Mouse (Mus musculus) cerebellum, adult 18-20 months (tissue): ENCODE measurements around the gene Thbd.

Experiments used
- DNase-seq, 2 experiments: peaks; one replicate each; pipeline ENCODE4 v3.0.0; 2021

The Thbd gene

GRCm38 (mm10) chr2:148421112-148421511 is 13.1 kb upstream of the Thbd start:
- DNase-seq = no peak

GRCm38 (mm10) chr2:148419776-148420175 is 11.8 kb upstream of the Thbd start:
- DNase-seq = no peak

- DNase-seq = no peak
Measured at GRCm38 (mm10) chr2:148419151-148419550, 11.2 kb upstream of the Thbd start.

GRCm38 (mm10) chr2:148409821-148410220 is 1.8 kb upstream of the Thbd start:
- no peak for DNase-seq

GRCm38 (mm10) chr2:148409141-148409540 is 1.2 kb upstream of the Thbd start:
- peak in 1 of 2 experiments; percentile 12 for DNase-seq

- DNase-seq = no peak
Measured at GRCm38 (mm10) chr2:148408761-148409120, 753 bp upstream of the Thbd start.

GRCm38 (mm10) chr2:148406971-148407869 is 768 bp downstream of the Thbd start:
- DNase-seq = no peak

- DNase-seq = no peak
Measured at GRCm38 (mm10) chr2:148406160-148406970, 1.6 kb downstream of the Thbd start.

GRCm38 (mm10) chr2:148404906-148405305 is 3.1 kb downstream of the Thbd start:
- no peak for DNase-seq

GRCm38 (mm10) chr2:148402227-148402626 is 5.8 kb downstream of the Thbd start:
- DNase-seq = no peak

- DNase-seq = no peak
Measured at GRCm38 (mm10) chr2:148398901-148399685, 8.9 kb downstream of the Thbd start.

- no peak for DNase-seq
Measured at GRCm38 (mm10) chr2:148397784-148398100, 10.2 kb downstream of the Thbd start.

- no peak for DNase-seq
Measured at GRCm38 (mm10) chr2:148397015-148397783, 10.8 kb downstream of the Thbd start.

DNA sequence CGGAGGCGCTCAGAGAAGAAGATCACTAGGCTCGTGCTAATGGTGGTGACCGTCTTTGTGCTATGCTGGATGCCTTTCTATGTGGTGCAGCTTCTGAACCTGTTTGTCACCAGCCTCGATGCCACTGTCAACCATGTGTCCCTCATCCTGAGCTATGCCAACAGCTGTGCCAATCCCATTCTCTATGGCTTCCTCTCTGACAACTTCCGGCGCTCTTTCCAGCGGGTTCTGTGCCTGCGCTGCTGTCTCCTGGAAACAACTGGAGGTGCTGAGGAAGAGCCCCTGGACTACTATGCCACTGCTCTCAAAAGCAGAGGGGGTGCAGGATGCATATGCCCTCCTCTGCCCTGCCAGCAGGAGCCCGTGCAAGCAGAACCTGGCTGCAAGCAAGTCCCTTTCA is 11.8 kb downstream of the Thbd start:
- no peak for DNase-seq

- DNase-seq = no peak
Measured at GRCm38 (mm10) chr2:148395131-148396051, 12.6 kb downstream of the Thbd start, which contains the start of gene Sstr4. Sstr4 (plus strand) TSS chr2:148395344.

DNA sequence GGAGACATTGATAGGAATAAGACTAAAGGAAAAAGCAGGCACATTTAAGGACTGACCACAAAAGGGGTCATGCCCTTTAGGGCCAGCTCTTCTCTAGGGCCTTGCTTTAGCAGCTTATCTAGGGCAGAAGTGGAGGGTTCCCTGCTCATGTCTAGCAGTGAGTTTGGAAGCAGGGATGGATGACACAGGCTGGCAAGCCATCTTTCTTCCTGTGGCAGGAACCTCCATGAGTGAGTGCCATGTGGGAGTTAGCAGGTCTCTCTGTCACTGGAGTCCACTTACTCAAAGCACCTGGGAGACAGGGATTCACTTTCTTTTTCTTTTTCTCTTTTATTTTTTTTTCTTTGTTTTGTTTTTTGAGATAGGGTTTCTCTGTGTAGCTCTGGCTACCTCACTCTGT is 14.1 kb downstream of the Thbd start:
- DNase-seq = no peak

- DNase-seq = no peak
Measured at GRCm38 (mm10) chr2:148393149-148393548, 14.8 kb downstream of the Thbd start.

DNA sequence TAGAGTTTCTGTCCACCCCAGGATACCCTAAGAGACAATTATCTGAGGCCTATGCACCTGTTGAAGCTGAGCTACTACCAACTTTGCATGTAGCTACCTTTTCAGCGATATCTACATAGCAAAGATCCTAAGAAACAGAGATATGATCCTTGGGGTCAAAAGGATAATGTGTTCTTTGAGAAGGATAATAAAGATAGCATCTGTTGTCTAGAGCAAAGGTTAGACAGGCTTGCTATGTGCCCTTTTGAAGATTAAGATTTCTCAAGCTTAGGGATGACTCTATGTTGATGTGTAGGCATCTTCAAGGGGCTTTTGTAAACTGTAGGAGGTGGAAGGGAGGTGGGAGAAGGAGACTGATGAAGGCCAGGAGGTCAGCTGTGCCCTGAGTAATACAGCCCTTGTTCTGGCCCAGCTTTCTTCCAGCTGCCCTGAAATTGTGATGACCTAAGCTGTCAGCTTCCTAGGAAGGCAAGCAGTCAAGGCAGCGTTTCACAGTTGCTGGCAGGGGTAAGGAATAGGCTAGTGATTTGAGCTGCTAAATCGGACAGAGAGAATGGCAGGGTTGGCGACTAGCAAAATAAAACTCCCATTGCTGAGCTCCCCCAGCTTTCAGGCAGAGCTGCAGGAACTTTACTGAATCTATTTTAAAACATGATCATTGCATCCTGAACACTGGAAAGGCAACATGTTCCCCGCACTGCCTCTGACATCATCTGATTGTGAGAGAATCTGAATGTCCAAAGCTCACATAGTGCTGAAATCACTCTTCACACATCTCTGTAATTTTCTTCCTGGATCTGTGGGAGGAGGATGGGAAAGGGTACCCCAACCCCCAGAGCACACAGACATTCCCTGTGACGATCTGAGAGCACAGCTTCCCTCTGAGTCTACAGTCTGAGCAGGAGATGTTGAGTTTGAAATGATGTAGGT is 20.1 kb downstream of the Thbd start:
- DNase-seq = no peak

DNA sequence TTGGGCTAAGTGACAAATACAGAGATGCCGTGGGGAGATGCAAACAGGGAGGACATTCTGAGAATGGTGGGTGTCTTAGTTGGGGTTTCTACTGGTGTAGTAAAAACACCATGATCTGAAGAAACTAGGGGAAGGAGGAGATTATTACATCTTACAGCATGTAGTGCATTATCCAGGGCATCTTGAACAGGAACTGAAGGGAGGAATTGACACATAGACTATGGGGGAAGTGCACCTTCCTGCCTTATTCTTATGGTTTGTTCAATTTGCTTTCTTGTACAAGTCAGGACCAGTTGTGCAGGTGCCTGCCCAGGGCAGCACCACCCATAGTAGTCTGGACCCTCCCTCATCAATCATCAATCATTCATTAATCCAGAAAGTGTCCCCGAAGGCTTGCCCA is 21.1 kb downstream of the Thbd start:
- DNase-seq = no peak

DNA sequence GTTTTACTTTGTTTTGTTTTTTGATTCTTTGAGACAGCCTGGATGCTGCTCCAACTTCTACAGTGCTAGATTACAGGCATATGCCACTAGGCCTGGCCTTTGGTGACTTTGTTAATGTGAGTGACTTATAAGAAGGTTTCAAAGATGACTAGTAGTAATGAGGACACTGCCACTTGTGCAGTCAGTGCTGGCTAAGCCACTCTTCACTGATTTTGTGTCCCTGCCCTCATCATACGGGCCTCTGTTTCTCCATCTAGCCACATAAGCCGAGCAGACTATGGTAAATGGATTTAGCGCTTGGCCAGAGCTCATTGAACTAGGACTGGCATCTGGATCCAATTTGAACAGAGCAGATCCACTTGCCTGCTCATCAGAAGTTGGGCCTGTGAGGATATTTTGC is 21.5 kb downstream of the Thbd start:
- DNase-seq = no peak
